Mouse (Mus musculus): ENCODE data around the gene Eda.

DNA sequence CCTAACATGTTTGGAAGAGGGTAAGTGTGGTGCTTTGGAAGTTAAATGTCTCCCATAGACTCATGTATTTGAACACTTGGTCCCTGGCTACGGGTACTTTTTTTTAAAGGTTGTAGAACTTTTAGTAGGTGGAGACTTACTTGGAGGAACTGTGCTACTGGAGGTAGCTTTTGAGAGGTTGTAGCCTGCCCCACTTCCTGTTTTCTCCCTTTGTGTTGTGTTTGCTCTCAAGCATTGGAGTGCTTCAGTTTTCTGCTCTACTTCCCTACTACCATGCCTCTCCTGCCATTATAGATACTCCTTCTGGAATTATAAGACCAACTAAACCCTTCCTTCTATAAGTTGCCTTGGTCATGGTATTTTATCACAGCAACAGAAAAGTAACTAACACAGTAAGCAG is 5.3 kb upstream of the Eda start:
- TF ChIP-seq CTCF (IDR thresholded peaks at IDR 0.05; ENCODE audit: control insufficient read depth, insufficient read depth, insufficient read length), result no peak
- no peak for TF ChIP-seq USF1 (IDR thresholded peaks at IDR 0.05; ENCODE audit: low read depth)
- TF ChIP-seq MAX (IDR thresholded peaks at IDR 0.05), result no peak
